In genomic region chr16:62758340-62758739, GRCm38 (mm10) we compare ENCODE assay signal across 9 mouse cellular contexts. TPM values are rescaled to one million over a fixed set of nuclear protein-coding genes. Genes with fewer than 3 reads are reported as not detected.
DNase-seq lines count a peak whose midpoint lies in the region; ATAC-seq and TF ChIP-seq lines count a peak whose summit lies in the region.
"Had no signal": no experiment of that assay in that cellular context is flagged by ENCODE, and none has a peak within 500 bp of the region (broad histone marks: within the 10 kb centered on the region; RNA-seq: fewer than 3 reads in every experiment).

No protein-coding gene starts in this region.

- no peaks in the 10 kb centered on the region for H3K9me3 ChIP-seq in midbrain, embryonic 11.5 days (ENCODE audit: control insufficient read depth, low read length)
- H3K9me3 ChIP-seq in midbrain, postnatal 0 days (ENCODE audit: low read length) = no peaks in the 10 kb centered on the region
- H3K9me3 ChIP-seq in liver, embryonic 13.5 days (replicated peaks) = no peaks in the 10 kb centered on the region
- H3K9me3 ChIP-seq: limb, embryonic 12.5 days had no signal

- no peak for TF ChIP-seq POLR2A in thymus, adult 2 months (IDR thresholded peaks at IDR 0.05; ENCODE audit: control insufficient read depth, extremely low read depth, insufficient read depth, low read length, poor library complexity)

- no peak overlapping the region for H3K4me2 ChIP-seq in midbrain, embryonic 11.5 days
- H3K4me2 ChIP-seq in midbrain, postnatal 0 days (ENCODE audit: low read depth, low read length, poor library complexity, severe bottlenecking) = no peak overlapping the region
- no peak overlapping the region for H3K4me2 ChIP-seq in liver, embryonic 13.5 days
- H3K4me2 ChIP-seq: limb, embryonic 12.5 days had no signal

- 85% methylated on average over 2 of the region's 2 CpGs for WGBS in midbrain, embryonic 11.5 days
- 97% methylated on average over 2 of the region's 2 CpGs for WGBS in midbrain, postnatal 0 days
- WGBS in liver, embryonic 13.5 days (ENCODE audit: insufficient replicate concordance) = 54% methylated on average over 2 of the region's 2 CpGs
- WGBS in thymus, adult 2 months = 89% methylated on average over 2 of the region's 2 CpGs

- no peak overlapping the region for H3K27ac ChIP-seq in midbrain, embryonic 11.5 days (ENCODE audit: low read depth, low read length)
- no peak overlapping the region for H3K27ac ChIP-seq in midbrain, postnatal 0 days (ENCODE audit: low read depth, low read length)
- no peak overlapping the region for H3K27ac ChIP-seq in liver, embryonic 13.5 days
- H3K27ac ChIP-seq in thymus, adult 2 months (ENCODE audit: control insufficient read depth, insufficient read depth, low read length) = no peak overlapping the region
- H3K27ac ChIP-seq: limb, embryonic 12.5 days had no signal

- TF ChIP-seq CTCF in midbrain, postnatal 0 days (IDR thresholded peaks at IDR 0.05) = no peak
- TF ChIP-seq CTCF in thymus, adult 2 months (IDR thresholded peaks at IDR 0.05; ENCODE audit: borderline replicate concordance, control insufficient read depth, extremely low read depth, insufficient read depth, low read length, poor library complexity) = no peak

- no peak overlapping the region for H3K9ac ChIP-seq in midbrain, embryonic 11.5 days (ENCODE audit: low read length)
- no peak overlapping the region for H3K9ac ChIP-seq in midbrain, postnatal 0 days (replicated peaks; ENCODE audit: low read length, poor library complexity, severe bottlenecking)
- no peak overlapping the region for H3K9ac ChIP-seq in liver, embryonic 13.5 days
- H3K9ac ChIP-seq: limb, embryonic 12.5 days had no signal

- no peak overlapping the region for H3K4me3 ChIP-seq in midbrain, embryonic 11.5 days (ENCODE audit: low read depth, low read length)
- no peak overlapping the region for H3K4me3 ChIP-seq in midbrain, postnatal 0 days (ENCODE audit: low read depth, low read length)
- H3K4me3 ChIP-seq in liver, embryonic 13.5 days (replicated peaks) = no peak overlapping the region
- H3K4me3 ChIP-seq in thymus, adult 2 months (ENCODE audit: control insufficient read depth, insufficient read depth, low read length) = no peak overlapping the region
- H3K4me3 ChIP-seq: limb, embryonic 12.5 days had no signal

- H3K36me3 ChIP-seq in midbrain, embryonic 11.5 days (ENCODE audit: control insufficient read depth, insufficient read depth, low read length) = no peaks in the 10 kb centered on the region
- H3K36me3 ChIP-seq in midbrain, postnatal 0 days (ENCODE audit: insufficient read depth, low read length) = no peaks in the 10 kb centered on the region; the same call in 1 of the 2 replicates
- no peaks in the 10 kb centered on the region for H3K36me3 ChIP-seq in liver, embryonic 13.5 days
- no peaks in the 10 kb centered on the region for H3K36me3 ChIP-seq in thymus, adult 2 months (ENCODE audit: control insufficient read depth, insufficient read depth, low read length)
- H3K36me3 ChIP-seq: limb, embryonic 12.5 days had no signal

- 0 out of 2 replicates have a peak, but pooled peaks have one; percentile 35 for ATAC-seq in midbrain, embryonic 11.5 days (ENCODE audit: low FRiP score)
- no peak; the same call in 1 of the 2 replicates for ATAC-seq in midbrain, postnatal 0 days (ENCODE audit: low FRiP score)
- ATAC-seq in liver, embryonic 13.5 days (ENCODE audit: low read depth) = peak; percentile 68
- ATAC-seq in frontal cortex, adult (ENCODE audit: low TSS enrichment) = no peak

- H3K27me3 ChIP-seq in midbrain, embryonic 11.5 days (ENCODE audit: control insufficient read depth, insufficient read depth, low read length) = no peaks in the 10 kb centered on the region
- H3K27me3 ChIP-seq in midbrain, postnatal 0 days (ENCODE audit: insufficient read depth, low read length) = no peaks in the 10 kb centered on the region
- no peaks in the 10 kb centered on the region for H3K27me3 ChIP-seq in liver, embryonic 13.5 days
- H3K27me3 ChIP-seq in thymus, adult 2 months (ENCODE audit: control insufficient read depth, insufficient read depth, low read length) = no peaks in the 10 kb centered on the region
- H3K27me3 ChIP-seq: limb, embryonic 12.5 days had no signal

- peaks cover 3% of the 10 kb centered on the region; the same call in 1 of the 2 replicates for H3K4me1 ChIP-seq in midbrain, embryonic 11.5 days (ENCODE audit: control insufficient read depth, insufficient read depth, low read length)
- no peaks in the 10 kb centered on the region for H3K4me1 ChIP-seq in midbrain, postnatal 0 days (ENCODE audit: insufficient read depth, low read length)
- H3K4me1 ChIP-seq in liver, embryonic 13.5 days (replicated peaks) = no peaks in the 10 kb centered on the region
- H3K4me1 ChIP-seq in thymus, adult 2 months (replicated peaks; ENCODE audit: control insufficient read depth, insufficient read depth, low read length) = no peaks in the 10 kb centered on the region
- H3K4me1 ChIP-seq: limb, embryonic 12.5 days had no signal

- no peak for DNase-seq in midbrain, embryonic 11.5 days (ENCODE audit: low spot score, missing footprints)
- DNase-seq in midbrain, postnatal 0 days (ENCODE audit: low spot score) = no peak
- peak; percentile 12 for DNase-seq in embryo, embryonic 9.5 days (ENCODE audit: extremely low spot score)
- DNase-seq in liver, embryonic 13.5 days = peak; percentile 44
- peak; percentile 45 for DNase-seq in thymus, adult 2 months
- no peak for DNase-seq in gastrocnemius, postnatal 25 days
- DNase-seq in layer of hippocampus, adult 11-12 months (ENCODE audit: low spot score) = no peak

RNA-seq across cellular contexts. Expression of gene Nsun3, which starts 28.3 kb away (rescaled TPM):
- polyA plus RNA-seq in midbrain, embryonic 11.5 days (2014; fragmentation: Nextera tagmentation; extraction: Ambion mirVana) = 10.0 and 11.6 TPM in 2 replicates
- 10.0 and 20.2 TPM in 2 replicates for total RNA-seq in midbrain, postnatal 0 days (2014; rRNA removed)
- 10.1 and 10.5 TPM in 2 replicates for polyA plus RNA-seq in midbrain, postnatal 0 days (2015; fragmentation: Nextera tagmentation; extraction: Ambion mirVana)
- polyA plus RNA-seq in liver, embryonic 13.5 days (2015; fragmentation: Nextera tagmentation; extraction: Ambion mirVana) = 5.3 and 6.9 TPM in 2 replicates
- polyA plus RNA-seq in thymus, adult 2 months (2012; rRNA removed) = 9.8 TPM in 2 replicates
- 1 to 10 TPM; 4.0 to 6.7 TPM for total RNA-seq in gastrocnemius, postnatal 25 days (2021)

RNA-seq across cellular contexts. Expression of gene Stx19, which starts 56.1 kb away (rescaled TPM):
- 0.07 and 0.37 TPM in 2 replicates for polyA plus RNA-seq in midbrain, embryonic 11.5 days (2014; fragmentation: Nextera tagmentation; extraction: Ambion mirVana)
- total RNA-seq in midbrain, postnatal 0 days (2014; rRNA removed) = not detected in 2 replicates
- polyA plus RNA-seq in midbrain, postnatal 0 days (2015; fragmentation: Nextera tagmentation; extraction: Ambion mirVana) = 0.13 and 0.14 TPM in 2 replicates
- polyA plus RNA-seq in liver, embryonic 13.5 days (2015; fragmentation: Nextera tagmentation; extraction: Ambion mirVana) = 0.07 and 0.09 TPM in 2 replicates
- polyA plus RNA-seq in thymus, adult 2 months (2012; rRNA removed) = not detected in 2 replicates
- not detected for total RNA-seq in gastrocnemius, postnatal 25 days (2021)

Comparison
In these comparisons a context has a peak if more than half of its experiments do, and no peak if none do; other contexts are left out.
1. ATAC-seq: peak in midbrain, embryonic 11.5 days (single experiment) and liver, embryonic 13.5 days (single experiment); none in midbrain, postnatal 0 days (single experiment) and frontal cortex, adult (single experiment).
2. DNase-seq: peak in embryo, embryonic 9.5 days (single experiment), liver, embryonic 13.5 days (single experiment) and thymus, adult 2 months (single experiment); none in midbrain, embryonic 11.5 days (single experiment), midbrain, postnatal 0 days (single experiment), gastrocnemius, postnatal 25 days (single experiment) and layer of hippocampus, adult 11-12 months (single experiment).